Mouse (Mus musculus) CH12.LX (cell line): Measurements from ENCODE around the gene Olfr720. TPM values are rescaled to one million over a fixed set of nuclear protein-coding genes. Genes with fewer than 3 reads are reported as not detected.

Experiments used
- DNase-seq: peaks from one replicate; pipeline ENCODE4 v3.0.0-alpha.2; 2013; ENCODE audit errors: extremely low read depth
- H3K27ac ChIP-seq: 2 replicates; pipeline ENCODE4 v1.5.1; 2012; ENCODE audit warnings: low read depth, mild to moderate bottlenecking, control low read depth, moderate library complexity; ENCODE audit not compliant: insufficient read depth
- H3K27me3 ChIP-seq: replicated peaks from 2 replicates; pipeline ENCODE3; 2012; ENCODE audit warnings: inconsistent platforms
- H3K36me3 ChIP-seq, 2 experiments: replicated peaks in 1 of 2; 2 replicates each; pipeline versions ENCODE3 to v1.6.1; 2012; ENCODE audit warnings: inconsistent platforms in 1 of 2, low read length in 1 of 2, mild to moderate bottlenecking in 1 of 2, mixed read lengths in 1 of 2, moderate library complexity in 1 of 2; ENCODE audit not compliant: control insufficient read depth in 1 of 2, insufficient read depth in 1 of 2
- H3K4me1 ChIP-seq, 2 experiments: 2 replicates each; pipeline ENCODE4 v1.6.1; 2012; ENCODE audit warnings: inconsistent platforms in 1 of 2, moderate library complexity in 1 of 2; ENCODE audit not compliant: insufficient read depth in 2 of 2, control insufficient read depth in 1 of 2
- H3K4me2 ChIP-seq: 2 replicates; pipeline ENCODE4 v1.6.1; 2012; ENCODE audit warnings: low read depth, mild to moderate bottlenecking, control low read depth; ENCODE audit not compliant: poor library complexity, insufficient read depth, severe bottlenecking
- H3K4me3 ChIP-seq, 3 experiments: fragments of 150-350 bp in 1 of 3; sonication (generic) in 1 of 3; replicated peaks in 1 of 3; 2 replicates each; pipeline versions ENCODE3 to v1.5.1; 2011 to 2012; ENCODE audit warnings: low read depth in 2 of 3, low read length in 2 of 3, mild to moderate bottlenecking in 2 of 3, moderate library complexity in 2 of 3, control low read depth in 1 of 3, improper control_type of control experiment in 1 of 3, inconsistent platforms in 1 of 3, mixed read lengths in 1 of 3; ENCODE audit not compliant: poor library complexity in 1 of 3
- H3K79me2 ChIP-seq: replicated peaks from 2 replicates; pipeline ENCODE4 v1.6.1; 2012; ENCODE audit warnings: mild to moderate bottlenecking, moderate library complexity; ENCODE audit not compliant: control insufficient read depth, poor library complexity, insufficient read depth, severe bottlenecking; ENCODE audit errors: extremely low read depth
- H3K9ac ChIP-seq: 2 replicates; pipeline ENCODE4 v1.6.1; 2012; ENCODE audit warnings: low read depth, mild to moderate bottlenecking, control low read depth, moderate library complexity; ENCODE audit not compliant: insufficient read depth
- H3K9me3 ChIP-seq: replicated peaks from 2 replicates; pipeline ENCODE3; 2012; ENCODE audit warnings: low read length, inconsistent platforms, mixed read lengths
- BHLHE40 ChIP-seq: IDR thresholded peaks from 2 replicates; pipeline ENCODE4 v1.6.1; 2011; ENCODE audit warnings: mild to moderate bottlenecking, low read depth, low read length, improper control_type of control experiment
- CHD1 ChIP-seq: IDR thresholded peaks from 2 replicates; pipeline ENCODE4 v1.6.1; 2012; ENCODE audit warnings: low read depth, low read length, improper control_type of control experiment, inconsistent platforms
- E2F4 ChIP-seq: IDR thresholded peaks from 2 replicates; pipeline ENCODE4 v1.6.1; 2011; ENCODE audit warnings: low read depth, low read length, improper control_type of control experiment; ENCODE audit not compliant: insufficient replicate concordance
- ELF1 ChIP-seq: IDR thresholded peaks from 2 replicates; pipeline ENCODE4 v1.6.1; 2014; ENCODE audit warnings: low read depth, mild to moderate bottlenecking, inconsistent platforms, low read length, improper control_type of control experiment
- ETS1 ChIP-seq: conservative IDR thresholded peaks from 2 replicates; pipeline ENCODE4 v1.6.1; 2012; ENCODE audit warnings: low read depth, mild to moderate bottlenecking, inconsistent platforms, low read length, improper control_type of control experiment, moderate library complexity
- IRF4 ChIP-seq: IDR thresholded peaks from 2 replicates; pipeline ENCODE4 v1.6.1; 2014; ENCODE audit warnings: low read depth, mild to moderate bottlenecking, inconsistent platforms, low read length, improper control_type of control experiment
- JUN ChIP-seq: IDR thresholded peaks from 2 replicates; pipeline ENCODE4 v1.6.1; 2011; ENCODE audit warnings: low read depth, mild to moderate bottlenecking, low read length, improper control_type of control experiment, moderate library complexity; ENCODE audit not compliant: insufficient read depth
- JUND ChIP-seq: conservative IDR thresholded peaks from 2 replicates; pipeline ENCODE4 v1.6.1; 2011; ENCODE audit warnings: low read depth, low read length, improper control_type of control experiment
- MAFK ChIP-seq: IDR thresholded peaks from 2 replicates; pipeline ENCODE4 v1.6.1; 2011; ENCODE audit warnings: low read length, improper control_type of control experiment; ENCODE audit not compliant: insufficient replicate concordance
- MXI1 ChIP-seq: IDR thresholded peaks from 2 replicates; pipeline ENCODE4 v1.6.1; 2011; ENCODE audit warnings: mild to moderate bottlenecking, low read depth, low read length, improper control_type of control experiment
- MYC ChIP-seq: IDR thresholded peaks from 2 replicates; pipeline ENCODE4 v1.6.1; 2011; ENCODE audit warnings: low read depth, mild to moderate bottlenecking, improper control_type of control experiment, low read length
- NELFE ChIP-seq: IDR thresholded peaks from 2 replicates; pipeline ENCODE4 v1.6.1; 2011; ENCODE audit warnings: low read depth, low read length, improper control_type of control experiment
- POLR2A ChIP-seq: IDR thresholded peaks from 2 replicates; pipeline ENCODE4 v1.6.1; 2011; ENCODE audit warnings: low read depth, mild to moderate bottlenecking, improper control_type of control experiment, low read length
- RCOR1 ChIP-seq: conservative IDR thresholded peaks from 2 replicates; pipeline ENCODE4 v1.6.1; 2012; ENCODE audit warnings: low read depth, mild to moderate bottlenecking, inconsistent platforms, low read length, improper control_type of control experiment
- TCF12 ChIP-seq: IDR thresholded peaks from 2 replicates; pipeline ENCODE4 v1.6.1; 2014; ENCODE audit warnings: low read depth, mild to moderate bottlenecking, inconsistent platforms, low read length, improper control_type of control experiment
- UBTF ChIP-seq: IDR thresholded peaks from 2 replicates; pipeline ENCODE4 v1.6.1; 2012; ENCODE audit warnings: low read depth, mild to moderate bottlenecking, inconsistent platforms, low read length, improper control_type of control experiment, moderate library complexity
- USF2 ChIP-seq: conservative IDR thresholded peaks from 2 replicates; pipeline ENCODE4 v1.6.1; 2011; ENCODE audit warnings: low read depth, low read length, improper control_type of control experiment
- ZNF384 ChIP-seq: IDR thresholded peaks from 2 replicates; pipeline ENCODE4 v1.6.1; 2012; ENCODE audit warnings: low read depth, low read length, improper control_type of control experiment, inconsistent platforms
- dilution Hi-C: fragments of 300-500 bp; cut with MboI; formaldehyde crosslinking; loops from 2 replicates; pipeline ENCODE4 v1.14.3; 2020; ENCODE audit warnings: low sequenced_read_pairs; ENCODE audit not compliant: extremely low pct_unique_long_range_greater_than_20kb, extremely low pct_ligation_motif_present
- in situ Hi-C: fragments of 300-500 bp; cut with MboI; formaldehyde crosslinking; loops from 3 replicates; pipeline ENCODE4 v1.14.3; 2019; ENCODE audit warnings: low sequenced_read_pairs, low pct_ligation_motif_present, low pct_unique_long_range_greater_than_20kb, mixed read lengths
- polyA plus RNA-seq: library from polyadenylated mRNA; unstranded; fragments of >175 nt; gene quantifications from 2 replicates; pipeline ENCODE4 v1.2.1, GENCODE M21; 2012; ENCODE audit warnings: low read depth; ENCODE audit not compliant: insufficient read length
- total RNA-seq, 2 experiments: library from RNA; depleted of rRNA; stranded (reverse); fragments of 300-350 nt in 1 of 2; fragments of >200 nt in 1 of 2; gene quantifications; 2 replicates each; pipeline ENCODE4 v1.2.3; 2012 to 2014

Gene Olfr720
- total RNA-seq (2012; rRNA removed) (not detected in 2 replicates), total RNA-seq (2014; rRNA removed) (not detected in 2 replicates), polyA plus RNA-seq (not detected in 2 replicates)

GRCm38 (mm10) chr14:14186738-14187137 lies at the start of gene Olfr720:
Gene Olfr720 (minus strand): TSS chr14:14186838.
- in situ Hi-C loops, result no loop called here
- Histone ChIP-seq H3K79me2 (no peaks in the 10 kb centered on the region), H3K4me2 (no peak within 1 kb of the TSS), H3K9me3 (no peaks in the 10 kb centered on the region), H3K4me1 (no peaks in the 10 kb centered on the region), H3K9ac (no peak within 1 kb of the TSS), H3K27me3 (no peaks in the 10 kb centered on the region), H3K4me3 (no peak within 1 kb of the TSS), H3K27ac (no peak within 1 kb of the TSS), H3K36me3 (no peaks in the 10 kb centered on the region)
- TF ChIP-seq MAFK (no peak), ZNF384 (no peak), MXI1 (no peak), USF2 (no peak), RCOR1 (no peak), ELF1 (no peak), UBTF (no peak), JUND (no peak), ETS1 (no peak), NELFE (no peak), TCF12 (no peak), JUN (no peak), IRF4 (no peak), POLR2A (no peak), E2F4 (no peak), CHD1 (no peak), MYC (no peak), BHLHE40 (no peak)
- dilution Hi-C loops, result no loop called here
- no peak for DNase-seq

Other genes with a start within 250 kb of the Olfr720 start
- 2.0 and 2.3 TPM in 2 replicates for gene Atxn7, start 225.4 kb downstream of the Olfr720 start, total RNA-seq (2012; rRNA removed)
- 2.1 and 2.7 TPM in 2 replicates for gene Atxn7, start 225.4 kb downstream of the Olfr720 start, total RNA-seq (2014; rRNA removed)
- 5.6 and 6.6 TPM in 2 replicates for gene Atxn7, start 225.4 kb downstream of the Olfr720 start, polyA plus RNA-seq
- 98.6 and 104 TPM in 2 replicates for gene Thoc7, start 225.0 kb downstream of the Olfr720 start, total RNA-seq (2012; rRNA removed)
- gene Thoc7, start 225.0 kb downstream of the Olfr720 start, total RNA-seq (2014; rRNA removed), result 209 and 218 TPM in 2 replicates
- 162 and 209 TPM in 2 replicates for gene Thoc7, start 225.0 kb downstream of the Olfr720 start, polyA plus RNA-seq
- gene Psmd6, start 65.9 kb downstream of the Olfr720 start, total RNA-seq (2012; rRNA removed), result 129 and 183 TPM in 2 replicates
- gene Psmd6, start 65.9 kb downstream of the Olfr720 start, total RNA-seq (2014; rRNA removed), result 307 and 344 TPM in 2 replicates
- 207 and 244 TPM in 2 replicates for gene Psmd6, start 65.9 kb downstream of the Olfr720 start, polyA plus RNA-seq
- gene Olfr31, start 136.0 kb upstream of the Olfr720 start, total RNA-seq (2012; rRNA removed), result not detected in 2 replicates
- not detected in 2 replicates for gene Olfr31, start 136.0 kb upstream of the Olfr720 start, total RNA-seq (2014; rRNA removed)
- gene Olfr31, start 136.0 kb upstream of the Olfr720 start, polyA plus RNA-seq, result 0.09 TPM in 1 of 2 replicates, not detected in the other
- 0.64 and 0.76 TPM in 2 replicates for gene Il3ra, start 159.4 kb upstream of the Olfr720 start, total RNA-seq (2012; rRNA removed)
- 0.89 and 1.3 TPM in 2 replicates for gene Il3ra, start 159.4 kb upstream of the Olfr720 start, total RNA-seq (2014; rRNA removed)
- gene Il3ra, start 159.4 kb upstream of the Olfr720 start, polyA plus RNA-seq, result 2.6 and 4.8 TPM in 2 replicates
- gene Olfr721-ps1, start 214.5 kb upstream of the Olfr720 start, total RNA-seq (2012; rRNA removed), result not detected in 2 replicates
- gene Olfr721-ps1, start 214.5 kb upstream of the Olfr720 start, total RNA-seq (2014; rRNA removed), result not detected in 2 replicates
- gene Olfr721-ps1, start 214.5 kb upstream of the Olfr720 start, polyA plus RNA-seq, result not detected in 2 replicates